Mouse (Mus musculus) C2C12 (cell line): ENCODE results near the gene Nfic. TPM values are rescaled to one million over a fixed set of nuclear protein-coding genes. Genes with fewer than 3 reads are reported as not detected.

Experiments
- H3K27me3 ChIP-seq: one replicate; pipeline ENCODE4 v1.6.1; 2011; ENCODE audit not compliant: control insufficient read depth, insufficient read depth, insufficient read length
- H3K36me3 ChIP-seq: one replicate; pipeline ENCODE4 v1.6.1; 2011; ENCODE audit not compliant: control insufficient read depth, insufficient read depth
- H3K4me3 ChIP-seq: one replicate; pipeline ENCODE4 v1.5.1; 2011; ENCODE audit warnings: mild to moderate bottlenecking, control low read depth; ENCODE audit not compliant: poor library complexity, insufficient read depth, severe bottlenecking
- H3K79me2 ChIP-seq: one replicate; pipeline ENCODE4 v1.6.1; 2011; ENCODE audit not compliant: control insufficient read depth, insufficient read depth
- H3K79me3 ChIP-seq: one replicate; pipeline ENCODE4 v1.6.1; 2011; ENCODE audit warnings: low read depth, control low read depth
- H3ac ChIP-seq: one replicate; pipeline ENCODE3; 2011; ENCODE audit warnings: low read depth; ENCODE audit not compliant: control insufficient read depth, insufficient read length
- CEBPB ChIP-seq: IDR thresholded peaks from one replicate; pipeline ENCODE4 v1.6.1; 2011; ENCODE audit warnings: low read depth, mild to moderate bottlenecking, control low read depth, moderate library complexity
- CTCF ChIP-seq: IDR thresholded peaks from one replicate; pipeline ENCODE4 v1.5.1; 2011; ENCODE audit not compliant: control insufficient read depth, insufficient read depth, insufficient read length
- FOSL1 ChIP-seq: IDR thresholded peaks from one replicate; pipeline ENCODE4 v1.8.0; 2011; ENCODE audit warnings: mild to moderate bottlenecking, low read length; ENCODE audit not compliant: poor library complexity, insufficient read depth, severe bottlenecking
- MAX ChIP-seq: IDR thresholded peaks from one replicate; pipeline ENCODE4 v1.6.1; 2011; ENCODE audit warnings: mild to moderate bottlenecking, control low read depth
- MYOD1 ChIP-seq: IDR thresholded peaks from one replicate; pipeline ENCODE4 v1.6.1; 2011; ENCODE audit warnings: low read depth; ENCODE audit not compliant: control insufficient read depth, insufficient read length
- MYOG ChIP-seq: IDR thresholded peaks from one replicate; pipeline ENCODE4 v1.6.1; 2011; ENCODE audit not compliant: control insufficient read depth, insufficient read length; ENCODE audit errors: extremely low read depth
- USF1 ChIP-seq: IDR thresholded peaks from one replicate; pipeline ENCODE4 v1.6.1; 2011; ENCODE audit warnings: low read depth, mild to moderate bottlenecking, control low read depth, moderate library complexity
- microRNA-seq: library from miRNA; unstranded; fragments of <30 nt; microRNA quantifications from one replicate; pipeline ENCODE4, GENCODE M21; 2019; ENCODE audit warnings: borderline microRNAs expressed
- polyA plus RNA-seq: library from polyadenylated mRNA; unstranded; fragments of >200 nt; fragmentation: generic; extraction: Trizol; gene quantifications from one replicate; pipeline ENCODE4 v1.2.1, GENCODE M21; 2012; ENCODE audit warnings: missing spikeins

The Nfic gene
- polyA plus RNA-seq, 1 experiment = 86.7 TPM

- Histone ChIP-seq H3ac (peak within 1 kb of the TSS; percentile 95), H3K27me3 (no peaks in the 10 kb centered on the region), H3K4me3 (peak within 1 kb of the TSS; percentile 95), H3K79me2 (peaks cover 14% of the 10 kb centered on the region), H3K36me3 (peaks cover 21% of the 10 kb centered on the region), H3K79me3 (peaks cover 5% of the 10 kb centered on the region)
- TF ChIP-seq CTCF (peak; percentile 57), MYOG (no peak)
Measured at GRCm38 (mm10) chr10:81350351-81351063, 104.9 kb downstream of the Nfic start, which contains the start of gene Hmg20b. TSS of gene Hmg20b (minus strand) at chr10:81350480.

GRCm38 (mm10) chr10:81349961-81350350 lies 105.5 kb downstream of the Nfic start:
- TF ChIP-seq USF1 (no peak), FOSL1 (no peak), MAX (no peak), MYOD1 (no peak), MYOG (no peak)

GRCm38 (mm10) chr10:81349146-81349545 lies 106.3 kb downstream of the Nfic start:
- Histone ChIP-seq H3K27me3 (no peaks in the 10 kb centered on the region), H3K4me3 (peak overlapping the region; percentile 95), H3K79me2 (peaks cover 14% of the 10 kb centered on the region), H3ac (peak overlapping the region; percentile 95), H3K79me3 (peaks cover 5% of the 10 kb centered on the region), H3K36me3 (peaks cover 21% of the 10 kb centered on the region)
- TF ChIP-seq MYOD1 = no peak
- TF ChIP-seq FOSL1 = no peak
- no peak for TF ChIP-seq CTCF
- no peak for TF ChIP-seq USF1
- no peak for TF ChIP-seq MYOG
- no peak for TF ChIP-seq MAX

More at GRCm38 (mm10) chr10:81349961-81350350, 105.5 kb downstream of the Nfic start:
- no peaks in the 10 kb centered on the region for H3K27me3 ChIP-seq
- peaks cover 14% of the 10 kb centered on the region for H3K79me2 ChIP-seq
- H3K4me3 ChIP-seq = peak overlapping the region; percentile 95
- H3K36me3 ChIP-seq = peaks cover 21% of the 10 kb centered on the region
- H3K79me3 ChIP-seq = peaks cover 5% of the 10 kb centered on the region
- H3ac ChIP-seq = peak overlapping the region; percentile 95

GRCm38 (mm10) chr10:81346453-81347067 lies 108.9 kb downstream of the Nfic start:
- Histone ChIP-seq H3K27me3 (peaks cover 11% of the 10 kb centered on the region), H3K36me3 (peaks cover 21% of the 10 kb centered on the region), H3K79me3 (peaks cover 5% of the 10 kb centered on the region), H3K79me2 (peaks cover 14% of the 10 kb centered on the region), H3K4me3 (no peak overlapping the region), H3ac (no peak overlapping the region)
- TF ChIP-seq CTCF (no peak), MYOD1 (no peak), CEBPB (no peak), USF1 (no peak), MAX (no peak), MYOG (no peak), FOSL1 (no peak)

Small RNA genes within 50 kb of the gene (microRNA-seq; reads per million reads assigned to microRNA genes)
- gene Gm25595 = not detected
- gene Mir1191b = 7.8 reads per million, percentile 56 among the genes with 10 or more reads in this experiment
- gene Mir6913 = 0.44 reads per million, percentile 6 among the genes with 10 or more reads in this experiment

Other genes starting within 250 kb of the Nfic start
- 0.26 TPM for gene Atcay, start 224.8 kb downstream of the Nfic start, polyA plus RNA-seq
- 0.19 TPM for gene Zfr2, start 222.5 kb downstream of the Nfic start, polyA plus RNA-seq
- gene Matk, start 202.7 kb downstream of the Nfic start, polyA plus RNA-seq = 0.98 TPM
- 174 TPM for gene Mrpl54, start 188.7 kb downstream of the Nfic start, polyA plus RNA-seq
- gene Apba3, start 188.7 kb downstream of the Nfic start, polyA plus RNA-seq = 103 TPM
- gene Tjp3, start 164.1 kb downstream of the Nfic start, polyA plus RNA-seq = not detected
- 33.3 TPM for gene Pip5k1c, start 162.7 kb downstream of the Nfic start, polyA plus RNA-seq
- 48.1 TPM for gene Cactin, start 134.5 kb downstream of the Nfic start, polyA plus RNA-seq
- 0.02 TPM for gene Tbxa2r, start 126.9 kb downstream of the Nfic start, polyA plus RNA-seq
- gene Gipc3, start 112.4 kb downstream of the Nfic start, polyA plus RNA-seq = 0.08 TPM
- 89.0 TPM for gene Hmg20b, start 105.2 kb downstream of the Nfic start, polyA plus RNA-seq
- 8.2 TPM for gene Mfsd12, start 98.1 kb downstream of the Nfic start, polyA plus RNA-seq
- gene 4930404N11Rik, start 89.8 kb downstream of the Nfic start, polyA plus RNA-seq = 0.51 TPM
- gene Fzr1, start 77.1 kb downstream of the Nfic start, polyA plus RNA-seq = 61.6 TPM
- gene Dohh, start 71.2 kb downstream of the Nfic start, polyA plus RNA-seq = 148 TPM
- 1.7 TPM for gene Gm48551, start 71.2 kb downstream of the Nfic start, polyA plus RNA-seq
- 0.20 TPM for gene Gm48552, start 66.6 kb downstream of the Nfic start, polyA plus RNA-seq
- 0.32 TPM for gene Smim24, start 62.6 kb downstream of the Nfic start, polyA plus RNA-seq
- 1.0 TPM for gene Celf5, start 27.1 kb upstream of the Nfic start, polyA plus RNA-seq
- 122 TPM for gene Ncln, start 40.8 kb upstream of the Nfic start, polyA plus RNA-seq
- gene S1pr4, start 44.5 kb upstream of the Nfic start, polyA plus RNA-seq = 0.02 TPM
- gene Gna15, start 68.6 kb upstream of the Nfic start, polyA plus RNA-seq = 0.16 TPM
- gene Gna11, start 89.6 kb upstream of the Nfic start, polyA plus RNA-seq = 77.6 TPM
- gene Aes, start 103.9 kb upstream of the Nfic start, polyA plus RNA-seq = 532 TPM
- gene Tle2, start 118.9 kb upstream of the Nfic start, polyA plus RNA-seq = 7.1 TPM
- gene Tle6, start 145.4 kb upstream of the Nfic start, polyA plus RNA-seq = 8.6 TPM
- 0.25 TPM for gene BC025920, start 150.6 kb upstream of the Nfic start, polyA plus RNA-seq
- gene Sirt6, start 172.2 kb upstream of the Nfic start, polyA plus RNA-seq = 20.8 TPM
- gene Ankrd24, start 172.9 kb upstream of the Nfic start, polyA plus RNA-seq = 8.5 TPM
- gene Gm10778, start 193.4 kb upstream of the Nfic start, polyA plus RNA-seq = 0.56 TPM
- gene Zfp433, start 249.2 kb upstream of the Nfic start, polyA plus RNA-seq = 0.94 TPM